Mouse (Mus musculus) cerebral cortex, adult 2 months (tissue): ENCODE results near the gene Olfr1457.

Experiments
- WGBS: fragments of 180-500 bp; shearing (Covaris S2); methylation state at CpG from one replicate; pipeline ENCODE4 v1.1.7; 2018; 5-methylcytosine and 5-hydroxymethylcytosine counted together

Gene Olfr1457

GRCm38 (mm10) chr19:13097791-13098190 is at the start of gene Olfr1457:
TSS of gene Olfr1457 (minus strand) at chr19:13097891.
- WGBS, result 74% methylated on average over 2 of the region's 2 CpGs

GRCm38 (mm10) chr19:13106675-13107074 is 9.0 kb upstream of the Olfr1457 start, which contains the start of gene Olfr1458:
TSS of gene Olfr1458 (minus strand) at chr19:13106775.
- 77% methylated on average over 3 of the region's 3 CpGs for WGBS

GRCm38 (mm10) chr19:13093908-13094307 is 3.8 kb downstream of the Olfr1457 start:
- 86% methylated on average over 1 of the region's 1 CpGs for WGBS

- 62% methylated on average over 2 of the region's 2 CpGs for WGBS
Measured at GRCm38 (mm10) chr19:13060310-13060709, 37.4 kb downstream of the Olfr1457 start, which contains the start of gene Olfr1454. TSS of gene Olfr1454 (plus strand) at chr19:13060610.
